Mouse (Mus musculus) lung, postnatal 10 days (tissue): ENCODE data around the gene Wdr25.

Source experiments
- DNase-seq: peaks from one replicate; pipeline ENCODE4 v3.0.0; 2021

The Wdr25 gene

GRCm38 (mm10) chr12:108901346-108901745 lies 7.9 kb downstream of the Wdr25 start:
- no peak for DNase-seq

- DNase-seq: peak; percentile 62
Observed at GRCm38 (mm10) chr12:108902940-108903339, 9.5 kb downstream of the Wdr25 start.

- peak; percentile 79 for DNase-seq
Observed at GRCm38 (mm10) chr12:108903600-108904275, 10.3 kb downstream of the Wdr25 start.

GRCm38 (mm10) chr12:108904276-108904653 lies 10.8 kb downstream of the Wdr25 start:
- DNase-seq: no peak

GRCm38 (mm10) chr12:108905620-108906302 lies 12.3 kb downstream of the Wdr25 start:
- no peak for DNase-seq

- no peak for DNase-seq
Observed at GRCm38 (mm10) chr12:108906398-108906797, 13.0 kb downstream of the Wdr25 start.

- no peak for DNase-seq
Observed at GRCm38 (mm10) chr12:108909846-108910433, 16.5 kb downstream of the Wdr25 start.

- DNase-seq: no peak
Observed at GRCm38 (mm10) chr12:108912442-108912841, 19.0 kb downstream of the Wdr25 start.

- no peak for DNase-seq
Observed at GRCm38 (mm10) chr12:108914198-108914597, 20.8 kb downstream of the Wdr25 start.

GRCm38 (mm10) chr12:108914709-108915340 lies 21.4 kb downstream of the Wdr25 start:
- no peak for DNase-seq

- DNase-seq: peak; percentile 48
Observed at GRCm38 (mm10) chr12:108915893-108916292, 22.5 kb downstream of the Wdr25 start.

GRCm38 (mm10) chr12:108916447-108917042 lies 23.1 kb downstream of the Wdr25 start:
- DNase-seq: no peak

GRCm38 (mm10) chr12:108917509-108917908 lies 24.1 kb downstream of the Wdr25 start:
- no peak for DNase-seq

- no peak for DNase-seq
Observed at GRCm38 (mm10) chr12:108918753-108919152, 25.3 kb downstream of the Wdr25 start.

GRCm38 (mm10) chr12:108926606-108927111 lies 33.2 kb downstream of the Wdr25 start:
- no peak for DNase-seq

- no peak for DNase-seq
Observed at GRCm38 (mm10) chr12:108928249-108928648, 34.8 kb downstream of the Wdr25 start.

- DNase-seq: no peak
Observed at GRCm38 (mm10) chr12:108929475-108929874, 36.0 kb downstream of the Wdr25 start.

GRCm38 (mm10) chr12:108931341-108932053 lies 38.1 kb downstream of the Wdr25 start:
- no peak for DNase-seq

GRCm38 (mm10) chr12:108932113-108932512 lies 38.7 kb downstream of the Wdr25 start:
- no peak for DNase-seq

- DNase-seq: no peak
Observed at GRCm38 (mm10) chr12:108934231-108934630, 40.8 kb downstream of the Wdr25 start.

GRCm38 (mm10) chr12:108936834-108937233 lies 43.4 kb downstream of the Wdr25 start:
- DNase-seq: peak; percentile 25

GRCm38 (mm10) chr12:108937506-108937905 lies 44.1 kb downstream of the Wdr25 start:
- no peak for DNase-seq
